Mouse (Mus musculus) gastrocnemius, postnatal 14 days (tissue): ENCODE data around the gene Wdr92. TPM values are rescaled to one million over a fixed set of nuclear protein-coding genes. Genes with fewer than 3 reads are reported as not detected.
"Not testable (repeated sequence)": the region's sequence is repeated elsewhere in the genome, so short reads cannot be mapped to it uniquely, and the experiment has no call there.

Source experiments
- DNase-seq: peaks from one replicate; pipeline ENCODE4 v3.0.0; 2021; ENCODE audit warnings: mixed read lengths
- intact Hi-C: fragments of 180-260 bp; cut with DNase I; formaldehyde crosslinking; loops from one replicate; pipeline ENCODE4 v1.15.1; 2025; ENCODE audit warnings: low total_unique reads
- total RNA-seq, 2 experiments: library from RNA; stranded (reverse); gene quantifications; 2 replicates each; pipeline ENCODE4 v1.2.3; 2021

The Wdr92 gene
- total RNA-seq, 2 experiments from 2014 or later, result 5.0 to 6.6 TPM

DNA sequence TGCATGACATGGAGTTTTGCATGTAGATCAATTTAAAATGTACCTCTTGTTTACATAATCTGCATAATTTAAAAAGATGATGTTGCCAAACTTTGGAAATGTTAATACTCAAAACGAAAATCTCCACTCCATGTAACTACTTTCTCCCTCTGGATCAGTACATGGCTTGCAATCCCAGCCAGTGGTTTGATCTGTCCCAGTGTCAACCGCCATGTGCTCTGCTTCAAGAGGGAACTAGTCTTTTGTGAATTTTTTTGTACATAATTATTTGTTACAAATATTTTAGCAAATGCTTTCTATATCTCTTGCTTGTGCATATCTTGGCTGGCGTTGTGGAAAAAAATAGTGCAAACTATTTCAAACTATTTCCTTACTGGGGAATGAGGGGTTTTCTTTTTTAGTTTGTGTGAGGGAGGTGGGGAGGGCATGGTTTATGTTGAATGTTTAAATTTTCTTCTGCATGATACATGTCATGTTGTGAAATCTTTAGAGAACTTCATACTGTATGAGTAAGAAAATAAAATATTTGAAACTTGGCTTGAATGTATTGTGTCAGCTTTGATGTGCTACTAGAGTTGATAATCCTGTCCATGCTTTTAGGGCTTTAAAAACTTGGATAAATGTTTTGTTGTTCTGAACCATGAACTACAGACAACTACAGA, 18.1 kb downstream of the Wdr92 start:
- intact Hi-C loops, result loop anchor here (10.0 kb wide), 1 partner anchor 115 kb away; no protein-coding TSS in a partner anchor
- DNase-seq, result no peak

DNA sequence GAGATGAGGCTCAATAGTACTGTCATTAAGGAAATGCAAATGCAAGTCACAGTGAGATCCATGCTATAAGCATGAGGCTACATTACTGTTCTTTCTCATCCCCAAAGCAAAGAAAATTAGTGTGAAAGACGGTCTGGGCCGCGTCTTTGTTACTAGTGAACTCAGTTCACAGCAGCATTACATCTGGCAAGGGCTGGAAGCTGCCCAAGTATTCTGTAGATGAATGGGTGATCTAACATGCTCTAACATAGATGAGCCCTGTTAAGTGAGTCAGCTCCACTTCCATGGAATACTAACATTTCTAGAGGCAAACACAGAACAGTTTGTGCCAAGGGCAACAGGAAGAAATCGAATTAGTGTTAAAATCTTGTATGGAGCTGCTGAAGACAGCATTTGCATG, 19.0 kb downstream of the Wdr92 start:
- no peak for DNase-seq
- intact Hi-C loops, result loop anchor here (10.0 kb wide), 1 partner anchor 116 kb away; no protein-coding TSS in a partner anchor

DNA sequence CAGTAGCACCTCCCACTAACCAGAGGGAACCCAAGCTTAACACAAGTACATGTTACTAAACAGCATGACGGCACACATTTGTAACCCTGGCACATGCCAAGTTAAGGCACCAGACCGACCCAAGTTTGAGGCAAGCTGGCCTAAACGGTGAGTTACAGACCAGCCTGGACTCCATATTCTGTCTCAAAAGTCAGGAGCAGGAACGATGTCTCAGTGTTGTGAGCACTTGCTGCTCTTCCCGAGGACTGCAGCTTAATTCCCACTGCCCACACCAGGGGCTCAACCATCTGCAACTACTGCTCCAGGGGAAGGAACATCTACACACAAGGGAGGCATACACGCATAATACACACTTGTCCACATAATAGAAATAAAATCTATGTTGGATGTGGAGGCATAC, 20.6 kb downstream of the Wdr92 start:
- intact Hi-C loops, result loop anchor here (10.0 kb wide), 1 partner anchor 118 kb away; no protein-coding TSS in a partner anchor
- no peak for DNase-seq

DNA sequence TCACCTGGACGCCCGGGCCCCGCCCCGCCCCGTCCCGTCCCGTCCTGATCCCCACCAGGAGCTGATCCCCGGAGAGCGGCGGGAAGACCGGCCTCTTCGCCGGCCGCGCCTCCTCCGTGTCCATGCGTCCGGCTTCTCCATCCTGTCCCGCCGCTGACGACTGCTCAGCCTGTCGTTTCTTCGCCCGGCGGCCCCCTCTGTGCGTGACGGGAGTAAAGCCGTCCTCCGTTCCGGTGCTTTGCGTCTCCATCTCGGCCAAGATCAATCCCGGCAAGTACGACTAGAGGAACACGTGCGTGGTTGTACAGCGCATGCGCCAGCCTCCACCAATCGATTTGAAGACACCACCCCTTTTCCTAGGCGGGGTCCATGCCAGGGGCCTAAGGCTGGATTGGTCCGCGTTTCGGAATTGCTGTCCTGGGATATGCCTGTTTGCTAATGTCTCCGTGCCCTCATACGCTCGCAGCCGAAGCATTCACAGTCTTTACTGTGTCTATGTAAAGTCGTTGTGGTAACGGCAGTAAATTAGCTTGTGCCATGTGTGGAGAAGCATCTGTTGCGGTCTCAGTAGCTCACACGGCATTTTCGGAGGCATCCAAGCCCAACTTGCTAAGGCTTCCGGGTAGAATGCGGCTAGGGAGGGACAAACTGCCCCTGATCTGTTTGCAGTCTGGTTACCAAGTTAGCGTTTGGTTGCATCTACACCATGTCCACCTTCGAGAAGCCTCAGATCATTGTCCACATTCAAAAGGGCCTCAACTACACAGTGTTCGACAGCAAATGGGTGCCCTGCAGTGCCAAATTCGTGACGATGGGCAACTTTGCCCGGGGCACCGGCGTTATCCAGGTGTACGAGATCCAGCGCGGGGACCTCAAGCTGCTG, 29.6 kb downstream of the Wdr92 start, which contains the start of gene Pno1:
TSS of gene Pno1 (minus strand) at position 311 of the 883 bp plus-strand sequence.
- peak; percentile 98 for DNase-seq
- intact Hi-C loops, result loop anchor here (10.0 kb wide), 1 partner anchor 47 kb away; no protein-coding TSS in a partner anchor

DNA sequence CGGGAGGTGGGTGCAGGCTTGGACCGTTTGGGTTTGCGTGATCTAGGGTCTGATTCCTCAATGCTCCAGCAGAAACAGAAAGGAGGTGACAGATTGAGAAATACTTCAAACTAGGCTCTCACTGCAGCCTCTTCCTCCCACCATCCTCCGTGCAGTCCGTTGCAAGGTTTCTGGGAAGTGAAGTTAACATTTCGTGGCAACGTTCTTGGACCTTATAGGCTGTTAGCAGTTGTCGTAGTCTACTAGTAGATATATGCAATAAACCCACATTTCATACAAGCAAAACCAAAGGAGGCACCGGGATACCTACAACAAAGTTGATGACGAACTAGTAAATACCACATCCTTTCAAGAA, 30.2 kb downstream of the Wdr92 start:
- intact Hi-C loops, result loop anchor here (10.0 kb wide), 1 partner anchor 47 kb away; no protein-coding TSS in a partner anchor
- DNase-seq, result no peak

DNA sequence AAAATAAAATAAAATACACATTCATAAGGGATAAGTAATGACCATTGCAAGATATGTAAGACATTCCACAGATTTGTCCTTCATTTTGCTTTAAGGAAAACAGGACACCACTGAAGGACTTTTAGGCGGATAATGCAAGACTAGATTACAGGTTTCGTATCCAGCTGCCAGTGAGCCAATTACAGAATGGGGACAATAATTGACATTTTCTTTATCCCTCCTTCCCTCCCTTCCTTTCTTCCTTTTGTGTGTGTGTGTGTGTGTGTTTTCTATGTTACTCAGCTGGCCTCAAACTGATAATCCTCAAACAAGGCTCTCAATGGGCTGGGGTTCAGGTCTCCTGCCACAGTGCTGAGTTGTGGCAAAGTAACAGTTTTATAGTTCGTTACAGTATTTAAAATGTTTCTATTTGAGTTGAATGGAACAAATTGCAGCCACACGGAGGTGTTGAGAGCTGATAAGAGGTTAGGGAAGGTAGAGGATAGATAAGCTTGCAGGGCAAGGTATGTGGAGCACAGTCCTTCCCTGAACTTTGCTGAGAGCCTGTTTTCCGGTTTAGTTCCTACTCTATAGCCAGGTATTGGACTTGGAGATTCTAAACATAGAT, 31.1 kb downstream of the Wdr92 start:
- DNase-seq, result no peak
- intact Hi-C loops, result loop anchor here (10.0 kb wide), 1 partner anchor 48 kb away; no protein-coding TSS in a partner anchor

GRCm38 (mm10) chr11:17215475-17215874, 33.6 kb downstream of the Wdr92 start:
- no peak for DNase-seq
- intact Hi-C loops, result loop anchor here (10.0 kb wide), 1 partner anchor 51 kb away; no protein-coding TSS in a partner anchor

DNA sequence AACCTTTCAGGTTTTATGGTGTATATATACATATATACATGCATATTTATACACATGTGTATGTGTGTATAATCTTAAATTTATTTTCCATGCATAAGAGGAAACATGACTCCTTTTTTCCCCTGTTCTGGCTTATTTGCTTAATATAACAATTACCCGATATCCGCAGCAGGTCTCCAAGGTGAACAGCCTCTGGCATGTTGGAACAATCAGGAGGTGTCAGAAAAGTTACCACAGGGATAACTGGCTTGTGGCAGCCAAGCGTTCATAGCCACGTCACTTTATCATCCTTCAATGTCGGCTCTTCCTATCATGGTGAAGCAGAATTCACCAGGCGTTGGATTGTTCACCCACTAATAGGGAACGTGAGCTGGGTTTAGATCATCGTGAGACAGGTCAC, 39.2 kb downstream of the Wdr92 start:
- intact Hi-C loops, result no loop called here
- no peak for DNase-seq

DNA sequence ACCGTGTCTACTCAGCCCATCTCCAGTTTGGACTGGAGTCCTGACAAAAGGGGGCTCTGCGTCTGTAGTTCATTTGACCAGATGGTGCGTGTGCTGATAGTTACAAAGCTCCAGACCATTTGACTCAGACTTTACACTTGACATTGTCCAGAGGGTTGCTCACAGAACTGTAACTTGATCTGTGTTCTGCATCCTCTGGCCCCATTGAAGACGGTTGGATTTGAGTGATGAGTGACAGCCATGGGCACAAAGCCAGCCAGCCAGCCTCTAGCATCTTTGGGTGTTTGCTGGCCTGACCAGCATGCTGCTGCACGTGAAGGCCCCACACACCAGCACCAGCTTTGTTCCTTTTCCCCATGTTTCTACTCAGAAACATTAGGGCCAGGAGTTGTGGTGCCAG, 50.9 kb downstream of the Wdr92 start:
- intact Hi-C loops, result no loop called here
- no peak for DNase-seq

DNA sequence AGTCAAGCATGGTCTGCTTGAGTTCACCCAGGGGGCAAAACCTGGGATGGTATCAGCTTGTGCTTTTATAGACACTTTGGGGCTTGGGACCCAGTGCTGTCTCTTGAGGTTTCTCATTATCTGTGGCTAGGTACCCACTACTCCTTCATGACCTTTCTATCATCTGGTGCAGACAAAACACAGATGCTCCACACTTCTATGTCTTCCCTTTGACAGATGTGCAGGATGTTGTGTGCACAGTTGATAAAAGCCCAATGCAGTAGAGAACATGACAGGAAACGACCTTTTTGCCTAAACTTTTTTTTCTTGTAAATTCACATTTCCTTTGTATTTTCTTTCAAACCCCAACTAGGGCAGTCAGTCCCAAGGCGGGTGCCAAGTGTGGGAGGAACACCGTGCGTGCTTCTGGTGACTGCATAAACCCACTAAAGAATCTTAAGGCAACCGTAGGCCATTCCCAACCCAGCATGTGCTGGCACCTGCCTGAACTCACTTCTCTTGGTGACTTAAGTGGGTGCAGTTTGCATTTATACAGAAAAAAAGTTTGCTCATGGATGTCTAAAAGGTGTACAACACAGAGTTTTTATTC, 54.6 kb downstream of the Wdr92 start:
- intact Hi-C loops, result no loop called here
- DNase-seq, result no peak

DNA sequence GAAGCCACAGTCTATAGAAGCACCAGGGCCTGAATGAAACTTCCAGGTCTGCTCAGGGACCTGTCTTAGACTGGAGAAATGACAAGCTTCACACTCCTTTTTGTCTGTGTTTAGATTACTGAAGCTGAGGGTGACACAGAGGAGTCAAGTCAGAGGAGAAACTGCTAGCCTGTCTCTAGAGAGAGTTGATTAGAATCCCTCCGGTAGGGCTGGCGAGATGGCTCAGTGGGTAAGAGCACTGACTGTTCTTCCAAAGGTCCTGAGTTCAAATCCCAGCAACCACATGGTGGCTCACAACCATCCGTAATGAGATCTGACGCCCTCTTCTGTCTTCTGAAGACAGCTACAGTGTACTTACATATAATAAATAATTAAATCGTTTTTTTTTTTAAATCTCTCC, 56.7 kb downstream of the Wdr92 start:
- DNase-seq, intact Hi-C loops: not testable (repeated sequence)

DNA sequence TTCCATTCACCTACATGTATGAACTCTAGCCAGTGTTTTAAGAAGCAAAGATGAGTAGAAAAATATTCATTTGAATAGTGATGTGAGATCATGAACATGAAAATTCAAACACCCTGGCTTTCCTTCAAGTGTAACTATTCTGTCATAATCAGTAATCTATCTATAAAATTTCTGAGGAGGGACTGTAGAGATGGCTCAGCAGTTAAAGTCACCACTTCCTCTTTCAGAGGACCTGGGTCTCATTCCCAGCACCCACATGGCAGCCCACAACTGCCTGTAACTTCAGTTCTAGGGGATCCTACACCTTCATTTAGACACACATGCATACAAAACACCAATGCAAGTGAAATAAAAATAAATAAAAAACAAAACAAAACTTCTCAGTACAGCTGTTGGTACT, 66.8 kb downstream of the Wdr92 start:
- intact Hi-C loops, result no loop called here
- no peak for DNase-seq

DNA sequence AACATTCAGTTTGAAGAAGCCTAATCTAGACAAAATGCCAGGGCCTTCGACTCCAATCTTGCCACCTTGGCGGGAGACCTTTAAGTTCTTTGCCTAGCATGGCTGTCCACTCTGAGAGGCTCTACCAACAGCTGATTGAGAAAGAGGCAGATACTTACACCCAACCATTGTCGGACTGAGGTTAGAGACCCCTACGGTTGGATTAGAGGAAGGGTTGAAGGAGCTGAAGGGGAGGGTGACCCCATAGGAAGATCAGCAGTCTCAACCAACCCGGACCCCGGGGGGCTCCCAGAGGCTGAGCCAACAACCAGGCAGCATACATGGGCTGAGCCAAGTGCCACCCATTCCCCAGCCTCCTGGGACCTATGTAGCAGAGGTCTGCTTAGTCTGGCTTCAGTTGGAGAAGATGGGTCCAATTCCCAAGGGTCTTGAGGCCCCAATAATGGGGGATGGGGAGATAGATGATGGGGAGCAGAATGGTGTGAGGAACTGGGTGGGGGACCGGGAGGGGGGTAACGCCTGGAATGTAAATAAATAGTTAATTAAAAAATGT, 75.0 kb downstream of the Wdr92 start:
- intact Hi-C loops, result no loop called here
- DNase-seq, result no peak

GRCm38 (mm10) chr11:17257443-17257842, 75.5 kb downstream of the Wdr92 start, which contains the start of gene C1d:
C1d (plus strand) TSS chr11:17257579.
- DNase-seq, result peak; percentile 96
- intact Hi-C loops, result no loop called here

DNA sequence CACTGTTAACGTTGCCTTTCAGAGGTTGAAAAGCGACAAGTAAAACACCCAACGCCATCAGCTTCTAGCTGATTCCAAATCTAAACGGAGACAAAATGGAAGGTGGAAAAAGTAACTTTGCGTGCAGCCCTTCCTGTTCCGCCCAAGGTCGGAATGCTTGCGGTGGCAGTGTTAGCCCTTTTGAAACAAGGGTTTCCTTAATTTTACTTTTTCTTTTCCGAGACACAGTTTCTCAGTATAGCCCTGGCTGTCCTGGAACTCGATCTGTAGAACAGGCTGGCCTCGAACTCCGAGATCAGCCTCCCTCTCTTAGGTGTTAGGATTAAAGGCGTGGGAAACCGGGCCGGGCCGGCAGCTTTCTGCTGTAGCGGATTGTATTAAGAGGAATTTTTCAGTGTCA, 76.0 kb downstream of the Wdr92 start:
- DNase-seq, result peak; percentile 12
- intact Hi-C loops, result no loop called here

GRCm38 (mm10) chr11:17267176-17267575, 85.3 kb downstream of the Wdr92 start:
- DNase-seq, result no peak
- intact Hi-C loops, result no loop called here

DNA sequence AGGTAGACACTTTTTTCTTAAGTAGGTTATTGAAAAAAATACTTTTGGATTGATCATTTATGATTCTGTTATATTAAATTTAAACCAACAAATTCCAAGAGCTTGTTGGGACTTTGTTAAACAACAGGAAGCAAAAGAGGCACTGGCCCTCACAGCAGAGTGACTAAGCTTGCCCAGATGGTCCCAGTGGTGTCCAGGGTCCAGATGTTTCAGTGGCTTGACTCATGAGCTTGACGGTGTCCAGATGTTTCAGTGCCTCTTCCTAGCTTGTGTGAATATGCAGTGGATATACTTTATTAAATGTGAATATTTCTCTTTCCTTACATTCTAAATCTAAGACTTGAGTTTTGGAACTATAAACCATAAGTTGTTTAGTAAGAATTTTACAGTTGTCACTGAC, 86.9 kb downstream of the Wdr92 start:
- peak; percentile 29 for DNase-seq
- intact Hi-C loops, result no loop called here

GRCm38 (mm10) chr11:17279959-17280358, 98.1 kb downstream of the Wdr92 start:
- peak; percentile 18 for DNase-seq
- intact Hi-C loops, result no loop called here
